Mouse (Mus musculus) gastrocnemius, postnatal 10 days (tissue): Measurements from ENCODE around the gene Surf4. TPM values are rescaled to one million over a fixed set of nuclear protein-coding genes. Genes with fewer than 3 reads are reported as not detected.

Source experiments
- DNase-seq: peaks from one replicate; pipeline ENCODE4 v3.0.0; 2021; ENCODE audit warnings: mixed read lengths
- long read RNA-seq, 2 experiments: library from polyadenylated mRNA; stranded (forward); transcript quantifications; one replicate each; pipeline ENCODE4 v2.0.0; 2021
- total RNA-seq, 2 experiments: library from RNA; stranded (reverse); gene quantifications; 2 replicates each; pipeline ENCODE4 v1.2.3; 2021

Surf4 gene
- total RNA-seq, result 10 to 100 TPM; 93.2 to 99.4 TPM
- long read RNA-seq, experiment 1, transcript Surf4-201 (6 exons, 3,281 nt), result major isoform, 206 of 228 reads
- long read RNA-seq, experiment 1, partial matches to known transcripts, result 3 of 228 reads
- long read RNA-seq, experiment 1, other reads (novel, unspliced or antisense), result 19 of 228 reads
- long read RNA-seq, experiment 2, transcript Surf4-201 (6 exons, 3,281 nt), result major isoform, 148 of 169 reads
- long read RNA-seq, experiment 2, partial matches to known transcripts, result 1 of 169 reads
- long read RNA-seq, experiment 2, other reads (novel, unspliced or antisense), result 20 of 169 reads

DNA sequence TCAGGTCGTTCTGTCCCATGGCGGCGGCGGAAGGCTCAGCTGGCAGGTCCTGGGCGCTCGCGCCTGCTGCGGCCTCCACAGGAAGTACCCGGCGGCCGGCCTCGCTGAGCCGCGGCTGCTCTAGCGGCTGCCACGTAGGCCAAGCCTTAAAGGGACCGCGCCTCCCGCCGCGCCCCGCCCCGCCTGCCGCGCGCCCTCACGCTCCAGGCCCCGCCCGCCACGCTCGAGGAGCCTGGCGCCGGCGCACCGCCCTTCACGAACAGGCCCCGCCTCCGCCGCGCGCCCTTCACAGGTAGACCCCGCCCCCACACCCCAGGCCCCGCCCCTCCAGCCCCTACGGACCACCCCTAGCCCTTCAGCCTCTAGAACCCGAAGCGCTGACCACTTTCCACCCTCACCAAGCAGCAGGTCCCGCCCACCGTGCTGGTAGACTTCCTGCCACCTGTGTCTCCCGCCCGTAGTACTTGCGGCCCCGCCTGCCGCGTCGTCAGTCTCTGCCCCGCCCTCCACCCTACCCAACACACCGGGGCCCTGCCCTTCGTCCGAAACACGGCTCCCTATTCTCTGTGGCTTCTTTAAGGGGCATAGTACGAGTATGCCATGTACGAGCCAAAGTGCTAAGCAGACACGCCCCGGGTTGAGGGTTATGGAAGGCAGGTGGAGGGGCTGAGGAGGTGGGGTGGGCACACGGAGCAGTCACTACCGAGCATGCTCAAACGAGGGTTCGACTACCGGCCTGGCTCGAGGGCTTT lies at the start of gene Surf4, which contains the start of gene Stkld1:
Gene Surf4, minus strand, starts transcription at position 625 of the 752 bp plus-strand sequence.
Gene Stkld1, plus strand, starts transcription at position 744 of the 752 bp plus-strand sequence.
- DNase-seq, result peak; percentile 94

DNA sequence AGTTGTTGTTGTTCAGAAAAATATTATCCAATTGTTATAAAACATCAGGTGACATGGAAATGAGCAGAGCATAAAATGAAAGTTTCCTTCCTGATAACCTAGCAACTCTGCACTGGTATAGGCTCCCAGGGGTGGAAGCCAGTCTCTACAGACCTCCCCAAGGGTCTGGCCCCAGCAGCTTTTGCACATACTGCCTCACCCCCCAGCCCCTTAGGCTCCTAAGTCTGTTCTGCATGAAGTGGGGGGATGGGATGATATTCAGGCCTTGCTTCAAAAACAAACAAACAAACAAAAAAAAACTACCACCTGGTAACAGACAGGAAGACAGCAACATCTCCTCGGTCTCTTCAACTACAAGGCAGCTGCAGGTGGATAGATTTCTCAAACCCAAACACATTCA lies 46.6 kb upstream of the Surf4 start:
- no peak for DNase-seq

DNA sequence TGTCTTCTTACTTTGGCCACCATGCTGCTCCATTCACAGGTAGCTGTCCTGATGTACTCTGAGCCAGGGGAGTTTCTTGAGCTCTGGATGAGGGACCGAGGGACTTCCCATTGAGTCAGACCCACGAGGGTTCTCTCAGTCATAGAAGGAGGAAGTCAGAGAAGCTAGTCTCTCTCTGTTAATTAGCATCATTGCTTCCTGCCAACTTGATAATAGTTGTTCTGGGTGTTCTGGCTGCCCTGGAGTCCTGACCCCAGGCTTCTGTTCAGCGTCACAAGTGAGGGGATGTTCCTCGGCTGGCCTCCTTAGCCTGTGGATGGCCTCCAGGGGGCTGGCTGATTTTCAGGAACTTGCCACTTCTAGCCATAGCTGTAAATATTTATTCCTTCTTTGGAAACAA lies 40.2 kb upstream of the Surf4 start:
- DNase-seq, result no peak

DNA sequence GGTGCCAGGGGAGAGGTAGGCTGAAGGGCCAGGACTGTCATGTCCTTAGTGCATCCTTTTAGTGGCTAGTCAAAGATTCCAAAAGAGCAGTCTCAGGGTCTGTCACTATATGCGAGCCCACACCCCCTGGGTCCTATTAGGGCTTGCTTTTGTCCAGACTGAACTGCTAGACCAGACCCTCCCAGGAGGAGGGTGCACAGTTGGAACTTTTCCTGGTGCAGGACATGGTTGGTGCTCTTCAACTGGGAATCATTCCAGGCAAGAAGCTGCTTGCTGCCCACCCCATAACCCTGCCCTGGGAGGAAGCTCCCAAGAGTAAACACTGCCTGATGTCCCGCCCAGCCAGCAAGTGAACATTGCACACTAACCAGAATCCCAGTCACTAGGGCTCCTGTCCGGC lies 39.4 kb upstream of the Surf4 start, which contains the start of gene Adamts13:
Gene Adamts13, plus strand, starts transcription at position 301 of the 400 bp plus-strand sequence.
- no peak for DNase-seq

DNA sequence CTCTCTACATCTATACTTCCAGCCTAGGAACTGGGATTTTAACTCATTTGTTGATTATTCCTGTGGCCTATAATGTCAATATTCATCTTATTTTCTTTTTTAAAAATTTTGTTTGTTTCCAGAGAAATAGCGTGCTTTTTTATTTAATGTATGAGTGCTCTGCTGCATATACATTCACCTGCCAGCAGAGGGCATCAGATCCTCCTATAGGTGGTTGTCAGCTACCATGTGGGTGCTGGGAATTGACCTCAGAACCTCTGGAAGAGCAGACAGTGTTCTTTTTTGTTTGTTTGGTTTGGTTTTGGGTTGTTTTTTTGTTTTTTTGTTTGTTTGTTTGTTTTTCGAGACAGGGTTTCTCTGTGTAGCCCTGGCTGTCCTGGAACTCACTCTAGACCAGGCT lies 33.5 kb upstream of the Surf4 start:
- no peak for DNase-seq

DNA sequence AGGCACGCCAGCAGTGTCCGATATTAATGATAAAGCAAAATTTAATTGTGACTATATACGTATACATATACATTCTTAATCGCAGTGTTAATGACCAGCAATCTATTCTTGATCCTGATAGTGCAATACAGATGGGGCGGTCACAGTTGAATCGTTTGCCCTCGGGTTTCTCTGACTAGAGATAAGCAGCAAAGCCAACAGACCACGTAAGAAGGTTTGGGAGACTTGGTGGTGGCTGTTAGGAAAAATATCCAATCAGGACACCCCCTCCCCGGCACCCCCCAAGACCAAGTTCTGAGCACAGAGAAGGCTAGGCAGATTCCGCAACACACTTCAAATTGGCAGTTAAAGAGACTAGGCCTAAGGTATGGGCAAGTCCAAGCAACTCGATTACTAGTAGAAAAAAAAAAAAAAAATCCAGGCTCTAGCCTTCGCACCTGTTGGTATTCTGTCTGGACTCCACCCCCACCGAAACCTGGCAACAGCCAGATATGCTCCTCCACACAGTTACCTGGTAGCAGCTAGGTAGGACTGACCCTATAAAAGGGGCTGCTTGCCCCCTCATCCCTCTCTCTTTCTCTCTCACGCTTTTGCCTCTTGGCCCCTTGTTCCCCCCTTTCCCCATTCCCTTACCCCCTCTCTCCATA lies 31.1 kb upstream of the Surf4 start:
- DNase-seq, result no peak

DNA sequence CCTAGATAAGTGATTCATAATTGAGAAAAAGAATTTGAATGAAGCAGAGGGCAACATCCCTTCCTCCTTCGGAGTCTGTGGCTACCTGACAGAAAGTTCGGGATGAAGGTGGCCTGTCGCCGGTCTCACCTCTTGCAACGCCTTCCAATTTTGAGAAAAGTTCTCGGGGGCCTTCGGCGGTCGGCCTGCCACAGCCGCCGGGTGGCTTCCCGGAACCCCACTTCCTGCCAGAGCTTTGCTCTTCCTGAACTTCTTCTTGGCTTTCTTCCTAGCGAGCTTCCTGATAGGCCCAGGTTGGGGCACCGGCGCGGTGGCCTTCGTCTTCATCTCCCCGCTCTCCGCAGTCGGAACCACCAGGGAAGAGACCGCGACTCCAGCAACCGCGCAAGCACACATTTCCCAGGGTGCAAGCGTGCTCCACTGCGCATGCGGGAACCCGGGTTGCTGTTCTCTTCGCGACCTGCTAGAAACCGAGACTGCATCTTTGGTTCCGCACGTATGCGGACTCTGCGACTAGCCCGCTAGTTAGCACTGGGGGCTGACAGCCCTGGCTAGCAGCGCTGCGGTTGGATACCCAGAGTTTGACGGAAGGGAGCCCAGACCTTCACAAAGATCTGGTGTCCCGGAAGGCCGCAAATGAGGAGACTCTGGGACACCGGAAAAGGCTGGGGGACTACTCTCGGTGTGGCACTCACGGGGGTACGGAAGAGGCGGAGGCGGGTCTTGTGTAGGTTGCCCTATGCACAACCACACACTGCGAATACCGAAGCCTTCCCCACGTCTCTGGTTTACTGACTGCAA lies 30.4 kb upstream of the Surf4 start, which contains the start of gene Rexo4:
Gene Rexo4, minus strand, starts transcription at position 464 of the 801 bp plus-strand sequence.
- peak; percentile 96 for DNase-seq

DNA sequence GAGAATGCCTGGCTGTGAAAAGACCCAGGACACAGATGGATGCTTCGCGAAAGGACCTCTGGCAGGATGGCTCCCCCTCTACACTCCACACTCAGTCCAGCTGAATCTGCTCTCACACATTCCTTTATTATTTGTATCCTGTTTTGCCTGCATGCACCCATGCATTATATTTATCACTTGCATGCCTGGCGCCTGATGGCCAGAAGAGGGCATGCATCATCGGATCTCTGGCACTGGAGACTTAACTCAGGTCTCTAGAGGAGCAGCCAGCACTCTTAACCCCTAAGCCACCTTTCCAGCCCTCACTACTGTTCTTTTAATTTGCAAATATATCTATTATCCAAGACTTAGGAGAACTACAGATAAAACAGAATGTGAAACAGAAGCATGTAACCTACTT lies 27.0 kb upstream of the Surf4 start:
- no peak for DNase-seq

DNA sequence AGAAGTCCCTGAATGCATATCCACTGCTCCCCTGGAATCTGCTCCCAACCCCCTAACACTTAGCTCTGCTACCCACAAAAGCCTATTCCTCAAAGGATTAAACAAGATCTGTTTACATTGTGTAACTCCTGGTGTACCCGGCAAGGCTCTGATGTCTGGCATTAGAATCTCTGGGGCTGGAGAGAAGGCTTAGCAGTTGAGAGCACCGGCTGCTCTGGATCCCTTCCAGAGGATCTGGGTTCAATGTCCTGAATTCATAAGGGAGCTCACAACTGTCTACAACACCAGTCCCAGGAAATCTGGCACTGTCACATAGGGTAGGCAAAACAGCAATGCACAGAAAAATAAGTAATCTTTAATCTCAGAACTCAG lies 23.7 kb upstream of the Surf4 start:
- no peak for DNase-seq

DNA sequence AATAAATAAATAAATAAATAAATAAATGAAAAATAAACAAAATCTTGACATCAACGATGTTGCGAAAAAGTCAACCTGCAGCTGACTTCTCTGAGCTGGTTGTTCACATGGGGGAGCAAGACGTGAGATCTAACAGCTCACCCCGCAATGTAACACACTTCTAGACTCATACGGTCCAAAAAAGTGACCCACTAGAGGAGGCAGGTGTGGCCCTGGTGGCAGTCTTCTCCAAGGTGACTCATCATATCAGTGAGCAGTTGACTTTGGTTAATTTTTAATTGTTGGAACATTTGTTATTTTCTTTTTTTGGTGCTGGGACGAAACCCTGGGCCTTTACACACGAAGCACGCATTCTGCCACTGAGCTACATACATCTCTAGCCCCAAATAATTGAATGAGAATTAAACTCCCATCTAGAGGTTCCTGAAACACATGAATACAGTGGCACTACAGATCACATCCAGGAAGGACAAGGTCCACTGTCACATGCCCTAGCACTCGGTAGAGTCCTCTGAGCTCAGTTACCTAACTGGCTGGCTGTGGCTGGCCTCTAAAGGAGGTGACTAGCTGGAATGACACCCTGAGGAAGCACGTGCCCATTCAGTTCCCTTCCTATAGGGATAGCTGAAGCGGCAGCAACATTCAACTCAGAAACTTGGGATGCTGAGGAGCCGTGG lies 23.2 kb upstream of the Surf4 start:
- DNase-seq, result no peak

DNA sequence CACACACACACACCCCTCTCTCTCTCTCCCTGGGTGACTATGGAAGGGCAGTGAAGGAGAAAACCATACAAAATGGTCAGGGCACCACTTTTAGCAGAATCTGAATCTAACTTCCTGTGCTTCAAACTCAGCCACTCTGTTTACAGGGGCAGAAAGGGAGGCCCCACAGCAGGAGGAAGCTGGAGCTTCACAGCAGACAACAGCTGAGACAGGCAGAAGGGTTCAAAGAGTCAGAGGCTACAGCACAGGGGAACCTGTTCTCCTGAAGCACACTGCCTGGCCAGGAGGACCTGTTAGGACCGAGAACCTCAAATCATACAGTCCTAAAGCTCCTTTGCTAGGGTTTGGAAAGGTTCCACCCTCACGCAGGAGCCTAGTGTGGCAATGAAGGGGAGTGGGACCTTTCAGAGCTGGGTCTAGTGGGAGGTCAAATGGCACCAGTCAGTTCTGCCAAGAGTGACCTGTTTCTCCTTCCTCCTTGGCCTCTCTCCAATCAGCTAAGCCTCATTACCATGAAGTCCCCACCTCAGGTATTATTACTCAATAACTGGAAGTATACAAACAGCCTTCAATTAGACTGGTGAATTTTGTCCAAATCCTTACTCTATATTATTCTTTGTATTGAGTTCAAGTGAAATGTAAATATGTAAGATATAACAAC lies 21.1 kb upstream of the Surf4 start:
- DNase-seq, result no peak

DNA sequence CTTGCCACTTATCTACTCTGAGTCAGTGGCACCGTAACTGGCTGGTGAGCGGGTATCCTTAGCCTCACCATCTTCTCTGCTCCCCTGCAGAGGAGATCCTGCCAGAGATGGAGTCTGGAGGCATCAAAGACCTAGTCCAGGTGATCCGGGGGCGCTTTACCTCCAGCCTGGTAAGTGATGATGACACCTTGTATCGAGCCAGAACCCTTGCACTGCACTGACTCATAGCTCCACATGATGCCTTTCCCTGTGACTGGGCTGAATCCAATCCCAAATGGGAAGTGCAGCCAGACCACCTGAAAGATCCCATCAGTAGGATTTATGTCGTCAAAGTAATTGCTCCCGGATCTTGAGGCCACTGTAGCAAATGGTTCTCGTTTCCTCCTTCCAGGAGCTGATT lies 19.1 kb upstream of the Surf4 start:
- no peak for DNase-seq

DNA sequence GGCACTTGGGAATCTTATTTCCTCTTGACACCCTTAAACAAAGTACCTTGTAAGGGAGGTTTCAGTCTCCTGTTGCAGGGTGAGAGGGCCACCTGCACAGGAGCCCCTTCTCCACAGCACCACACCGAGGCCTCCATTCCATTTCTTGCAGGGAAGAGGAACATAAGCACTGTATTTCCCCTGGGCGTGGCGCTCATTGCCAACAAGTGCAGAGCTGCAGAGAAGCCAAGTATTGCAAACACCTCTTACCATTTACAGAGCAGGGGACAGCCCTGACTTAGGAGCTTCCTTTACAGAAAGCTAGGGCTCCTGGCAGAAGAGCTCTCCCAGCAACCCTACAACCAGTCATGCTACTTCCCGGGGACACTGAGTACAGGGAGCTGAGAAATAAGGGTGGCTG lies 18.5 kb upstream of the Surf4 start:
- no peak for DNase-seq

DNA sequence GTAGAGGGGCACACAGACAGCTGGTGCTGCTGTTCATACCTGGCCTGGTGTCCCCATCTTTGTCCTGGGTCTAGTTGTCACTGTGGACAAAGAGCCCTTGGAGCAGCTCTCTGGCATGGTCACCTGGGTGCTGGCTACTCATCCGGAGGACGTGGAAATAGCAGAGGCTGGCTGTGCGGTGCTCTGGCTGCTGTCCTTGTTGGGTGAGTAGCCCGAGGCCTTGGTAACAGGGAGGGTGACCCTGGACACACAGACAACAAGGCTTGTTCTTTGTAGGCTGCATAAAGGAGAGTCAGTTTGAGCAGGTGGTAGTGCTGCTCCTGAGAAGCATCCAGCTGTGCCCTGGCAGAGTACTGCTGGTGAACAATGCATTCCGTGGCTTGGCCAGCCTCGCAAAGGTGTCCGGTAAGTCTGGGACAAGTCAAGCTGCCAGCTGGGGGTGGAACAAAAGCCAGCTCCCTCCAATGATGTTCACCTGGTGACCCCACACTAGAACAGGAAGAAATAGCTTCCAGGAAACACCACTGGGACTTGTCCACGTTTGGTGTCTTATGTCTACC lies 17.7 kb upstream of the Surf4 start:
- no peak for DNase-seq

DNA sequence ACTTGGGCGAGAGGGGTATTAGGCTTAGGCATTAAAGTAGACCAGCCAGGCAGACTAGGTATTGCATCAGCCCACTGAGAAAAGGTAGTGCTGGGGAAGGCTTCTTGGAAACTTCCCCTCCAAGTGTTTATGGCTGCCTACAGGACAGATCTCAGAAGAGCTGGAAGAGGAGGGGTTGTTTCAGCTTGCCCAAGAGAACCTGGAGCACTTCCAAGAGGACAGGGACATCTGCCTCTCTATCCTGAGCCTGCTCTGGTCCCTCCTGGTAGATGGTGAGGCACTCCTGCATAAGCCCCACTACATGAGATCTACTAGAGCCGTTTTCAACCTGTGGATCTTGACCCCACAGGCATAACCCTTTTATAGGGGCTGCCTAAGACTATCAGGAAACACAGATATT lies 16.7 kb upstream of the Surf4 start:
- no peak for DNase-seq

DNA sequence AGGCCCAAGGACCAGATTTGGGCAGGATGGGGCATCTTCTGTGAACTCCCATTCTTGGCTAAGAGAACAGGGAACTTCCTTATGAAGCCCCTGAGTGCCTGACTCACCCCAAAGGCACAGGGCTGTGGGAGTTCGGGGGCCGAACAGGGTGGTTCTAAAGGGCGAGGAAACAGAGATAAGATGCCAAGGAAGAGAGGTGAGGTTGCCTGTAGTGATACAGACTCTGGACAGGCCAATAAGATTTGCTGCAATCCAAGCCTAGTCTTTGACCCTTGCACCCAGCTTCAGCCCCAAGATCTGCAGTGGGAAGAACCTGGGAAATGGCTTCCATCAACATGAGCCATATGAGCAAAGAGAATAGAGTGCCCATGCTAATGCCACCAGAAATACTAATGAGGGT lies 9.5 kb upstream of the Surf4 start:
- no peak for DNase-seq

DNA sequence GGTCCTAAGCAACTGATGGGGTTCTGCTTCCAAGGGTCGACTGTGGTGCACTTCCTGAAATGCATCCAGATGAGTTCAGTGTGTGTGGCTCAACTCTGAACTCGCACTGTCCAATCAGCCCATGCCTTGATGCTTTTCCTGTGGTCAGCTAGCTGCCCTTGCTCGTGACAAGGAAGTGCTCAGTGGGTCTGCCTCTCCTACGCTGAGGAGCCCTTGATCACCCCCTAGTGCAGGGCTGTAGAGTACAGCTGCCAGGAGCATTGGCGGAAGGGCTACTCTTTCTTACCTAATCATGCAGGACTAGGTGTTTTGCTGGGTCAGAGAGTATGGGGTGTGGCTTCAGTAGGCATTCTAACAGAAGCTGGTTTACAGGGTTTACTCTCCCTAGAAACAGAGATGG lies 7.8 kb upstream of the Surf4 start:
- no peak for DNase-seq

DNA sequence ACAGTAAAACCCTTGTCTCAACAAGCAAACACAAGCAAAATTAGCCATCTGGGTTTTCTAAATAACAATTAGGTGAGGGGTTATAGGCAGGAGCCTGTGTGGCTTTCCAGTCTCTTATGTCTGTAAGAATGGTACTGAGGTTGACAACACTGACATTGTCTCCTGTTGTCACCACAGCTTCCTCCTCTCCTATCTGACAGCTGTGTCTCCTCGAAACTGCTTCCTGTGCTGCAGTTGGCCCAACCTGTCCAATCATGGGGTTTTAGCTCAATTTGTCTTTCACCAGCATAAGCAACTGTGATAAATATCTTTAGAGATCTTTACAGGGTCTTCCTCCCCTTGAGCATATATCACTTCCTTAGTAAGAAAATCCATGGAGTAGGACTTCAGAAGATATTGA lies 2.7 kb upstream of the Surf4 start:
- no peak for DNase-seq

DNA sequence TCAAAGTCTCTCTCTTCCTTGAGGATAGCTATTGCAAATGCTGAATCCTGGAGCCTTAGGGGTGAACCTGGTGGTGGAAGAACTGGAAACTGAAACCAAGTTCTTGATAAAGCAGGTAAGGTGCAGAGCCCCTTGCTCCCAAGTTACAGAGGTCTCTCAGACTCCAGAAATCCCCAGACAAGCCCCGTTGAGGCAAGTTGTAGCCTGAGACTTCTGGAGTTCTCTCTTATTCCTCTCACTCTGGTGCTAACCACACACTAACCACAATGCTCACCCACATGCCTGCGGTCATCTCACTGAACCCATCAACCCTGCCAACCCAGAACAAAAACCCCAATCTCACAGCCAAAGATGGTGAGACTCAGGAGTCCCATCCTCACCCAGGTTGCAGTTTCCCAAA lies 1.6 kb upstream of the Surf4 start:
- DNase-seq, result no peak

DNA sequence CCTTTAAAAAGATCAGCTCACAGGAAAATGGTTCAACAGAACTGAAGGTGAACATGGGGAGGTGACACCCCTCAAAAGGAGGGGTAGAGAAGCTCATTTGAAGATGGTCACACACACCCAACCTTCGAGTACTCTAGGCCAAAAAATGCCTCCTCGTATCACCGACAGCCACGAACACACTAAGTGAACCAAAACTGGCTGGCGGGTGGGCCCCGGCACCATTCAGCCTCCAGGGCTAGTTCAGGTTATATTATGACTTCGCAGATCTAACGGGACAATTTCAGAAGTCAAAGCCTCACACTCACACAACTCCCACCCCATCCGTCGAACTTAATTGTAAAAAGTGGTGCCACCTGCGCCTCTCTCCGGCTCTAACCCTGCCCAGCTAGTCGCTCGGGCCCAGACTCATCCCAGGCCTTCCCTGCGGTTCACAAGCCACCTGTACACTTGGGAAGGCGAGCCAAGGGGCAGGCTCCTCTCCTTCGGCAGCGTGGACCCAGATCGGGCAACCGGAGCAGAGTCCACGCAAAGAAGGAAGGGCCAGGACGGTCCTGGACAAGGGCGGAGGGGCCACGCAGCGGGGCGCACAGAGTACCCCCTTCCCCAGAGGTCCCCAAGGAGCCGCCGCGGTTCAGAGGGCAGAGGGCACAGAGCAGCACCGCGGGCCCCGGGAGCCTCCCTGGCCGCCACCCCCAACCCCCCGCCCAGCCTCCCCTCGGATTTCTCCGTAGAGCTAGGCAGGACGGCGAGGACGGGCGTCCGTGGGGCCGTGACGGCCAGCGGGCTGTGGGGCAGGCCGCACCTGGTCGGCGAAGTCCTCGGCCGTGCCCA lies 1.0 kb downstream of the Surf4 start:
- no peak for DNase-seq
